Mouse (Mus musculus): Measurements from ENCODE around the gene Aimp1.

- TF ChIP-seq CTCF (IDR thresholded peaks at IDR 0.05 in 2 of 3, conservative IDR thresholded peaks at IDR 0.05 in 1 of 3; ENCODE audit: control insufficient read depth in 1 of 3, insufficient read depth in 1 of 3, low read depth in 2 of 3, low read length in 3 of 3, poor library complexity in 1 of 3, severe bottlenecking in 1 of 3), result no peak
- no peak for TF ChIP-seq ZKSCAN1 (IDR thresholded peaks at IDR 0.05; ENCODE audit: low read depth, low read length)
- no peak for TF ChIP-seq HCFC1 (IDR thresholded peaks at IDR 0.05; ENCODE audit: low read depth, low read length)
- TF ChIP-seq POLR2A (IDR thresholded peaks at IDR 0.05; ENCODE audit: control insufficient read depth in 1 of 2, insufficient read depth in 1 of 2, low read depth in 1 of 2, low read length in 2 of 2, poor library complexity in 1 of 2), result no peak
- no peak for TF ChIP-seq POLR2AphosphoS5 (IDR thresholded peaks at IDR 0.05; ENCODE audit: borderline replicate concordance, low read depth, low read length)
- TF ChIP-seq MAZ (IDR thresholded peaks at IDR 0.05; ENCODE audit: low read depth, low read length), result no peak
Measured at GRCm38 (mm10) chr3:132650191-132650590, 34.0 kb downstream of the Aimp1 start.

Measured in MEL (cell line).